Mouse (Mus musculus): ENCODE results near the gene Akap14. TPM values are rescaled to one million over a fixed set of nuclear protein-coding genes. Genes with fewer than 3 reads are reported as not detected.
A peak's percentile ranks its signal among the peaks of the same experiment; 100 is the strongest.

The Akap14 gene
- polyA plus RNA-seq, 1 experiment = not detected

GRCm38 (mm10) chrX:37110193-37110880, 58.3 kb downstream of the Akap14 start, which contains the start of gene Upf3b:
Upf3b (minus strand) TSS chrX:37110322.
- H3K4me1 ChIP-seq (ENCODE audit: control insufficient read depth, insufficient read depth, low read length) = peaks cover 7% of the 10 kb centered on the region; the same call in 1 of the 2 replicates
- peak within 1 kb of the TSS; percentile 83 for H3K4me3 ChIP-seq (ENCODE audit: insufficient read depth, low read length)
- peak within 1 kb of the TSS; percentile 76 for H3K27ac ChIP-seq (ENCODE audit: insufficient read depth, low read depth, low read length)
- TF ChIP-seq CTCF (IDR thresholded peaks at IDR 0.05; ENCODE audit: low read depth, low read length) (no peak), POLR2A (IDR thresholded peaks at IDR 0.05; ENCODE audit: borderline replicate concordance, low read depth, low read length) (no peak)

GRCm38 (mm10) chrX:37109526-37110192, 59.0 kb downstream of the Akap14 start:
- peak overlapping the region; percentile 76 for H3K27ac ChIP-seq (ENCODE audit: insufficient read depth, low read depth, low read length)
- TF ChIP-seq POLR2A (IDR thresholded peaks at IDR 0.05; ENCODE audit: borderline replicate concordance, low read depth, low read length) (no peak), CTCF (IDR thresholded peaks at IDR 0.05; ENCODE audit: low read depth, low read length) (no peak)
- peaks cover 7% of the 10 kb centered on the region; the same call in 1 of the 2 replicates for H3K4me1 ChIP-seq (ENCODE audit: control insufficient read depth, insufficient read depth, low read length)
- peak overlapping the region; percentile 83 for H3K4me3 ChIP-seq (ENCODE audit: insufficient read depth, low read length)

- Histone ChIP-seq H3K4me1 (ENCODE audit: control insufficient read depth, insufficient read depth, low read length) (peaks cover 7% of the 10 kb centered on the region; the same call in 1 of the 2 replicates), H3K27ac (ENCODE audit: insufficient read depth, low read depth, low read length) (no peak overlapping the region), H3K4me3 (ENCODE audit: insufficient read depth, low read length) (no peak overlapping the region)
- TF ChIP-seq POLR2A (IDR thresholded peaks at IDR 0.05; ENCODE audit: borderline replicate concordance, low read depth, low read length) (no peak), CTCF (IDR thresholded peaks at IDR 0.05; ENCODE audit: low read depth, low read length) (no peak)
Measured at GRCm38 (mm10) chrX:37103826-37104225, 64.8 kb downstream of the Akap14 start.

Other genes starting within 250 kb of the Akap14 start
- 10.2 and 10.5 TPM in 2 replicates for gene Sept6, start 177.0 kb downstream of the Akap14 start, polyA plus RNA-seq (2012; ENCODE audit: insufficient read depth, insufficient read length, missing spikeins)
- gene Sowahd, start 120.0 kb downstream of the Akap14 start, polyA plus RNA-seq (2012; ENCODE audit: insufficient read depth, insufficient read length, missing spikeins) = not detected in 2 replicates
- 1,242 and 1,471 TPM in 2 replicates for gene Rpl39, start 83.4 kb downstream of the Akap14 start, polyA plus RNA-seq (2012; ENCODE audit: insufficient read depth, insufficient read length, missing spikeins)
- 27.6 and 35.0 TPM in 2 replicates for gene Upf3b, start 58.5 kb downstream of the Akap14 start, polyA plus RNA-seq (2012; ENCODE audit: insufficient read depth, insufficient read length, missing spikeins)
- gene Nkap, start 42.0 kb downstream of the Akap14 start, polyA plus RNA-seq (2012; ENCODE audit: insufficient read depth, insufficient read length, missing spikeins) = 14.4 and 19.5 TPM in 2 replicates
- gene Ndufa1, start 22.3 kb upstream of the Akap14 start, polyA plus RNA-seq (2012; ENCODE audit: insufficient read depth, insufficient read length, missing spikeins) = 150 and 162 TPM in 2 replicates
- gene Rnf113a1, start 22.4 kb upstream of the Akap14 start, polyA plus RNA-seq (2012; ENCODE audit: insufficient read depth, insufficient read length, missing spikeins) = 1.3 and 2.4 TPM in 2 replicates
- gene Gm9, start 42.2 kb upstream of the Akap14 start, polyA plus RNA-seq (2012; ENCODE audit: insufficient read depth, insufficient read length, missing spikeins) = not detected in 2 replicates
- not detected in 2 replicates for gene Rhox1, start 53.4 kb upstream of the Akap14 start, polyA plus RNA-seq (2012; ENCODE audit: insufficient read depth, insufficient read length, missing spikeins)
- gene Rhox2a, start 76.1 kb upstream of the Akap14 start, polyA plus RNA-seq (2012; ENCODE audit: insufficient read depth, insufficient read length, missing spikeins) = not detected in 2 replicates
- gene Rhox3a, start 81.1 kb upstream of the Akap14 start, polyA plus RNA-seq (2012; ENCODE audit: insufficient read depth, insufficient read length, missing spikeins) = not detected in 2 replicates
- not detected in 2 replicates for gene Rhox4a, start 96.5 kb upstream of the Akap14 start, polyA plus RNA-seq (2012; ENCODE audit: insufficient read depth, insufficient read length, missing spikeins)
- not detected in 2 replicates for gene Rhox3a2, start 211.2 kb upstream of the Akap14 start, polyA plus RNA-seq (2012; ENCODE audit: insufficient read depth, insufficient read length, missing spikeins)
- gene Rhox4a2, start 222.0 kb upstream of the Akap14 start, polyA plus RNA-seq (2012; ENCODE audit: insufficient read depth, insufficient read length, missing spikeins) = not detected in 2 replicates
- gene Rhox2b, start 243.2 kb upstream of the Akap14 start, polyA plus RNA-seq (2012; ENCODE audit: insufficient read depth, insufficient read length, missing spikeins) = not detected in 2 replicates